Mouse (Mus musculus) small intestine, adult 2 months (tissue): ENCODE results near the gene Ptprm. TPM values are rescaled to one million over a fixed set of nuclear protein-coding genes. Genes with fewer than 3 reads are reported as not detected.

Source experiments
- H3K27ac ChIP-seq: fragments of 200-500 bp; 2 replicates; pipeline ENCODE4 v1.5.1; 2012; ENCODE audit warnings: low read depth, low read length, control low read depth, inconsistent platforms; ENCODE audit not compliant: insufficient read depth
- H3K27me3 ChIP-seq: fragments of 200-500 bp; 2 replicates; pipeline ENCODE4 v1.6.1; 2012; ENCODE audit warnings: mild to moderate bottlenecking, moderate library complexity, low read length, inconsistent platforms; ENCODE audit not compliant: control insufficient read depth, insufficient read depth
- H3K36me3 ChIP-seq: fragments of 200-500 bp; 2 replicates; pipeline ENCODE4 v1.6.1; 2012; ENCODE audit warnings: mild to moderate bottlenecking, low read length, control low read depth, inconsistent platforms; ENCODE audit not compliant: control insufficient read depth, insufficient read depth
- H3K4me1 ChIP-seq: fragments of 200-500 bp; 2 replicates; pipeline ENCODE4 v1.6.1; 2012; ENCODE audit warnings: low read length, inconsistent platforms, mixed read lengths; ENCODE audit not compliant: control insufficient read depth, insufficient read depth, insufficient read length
- H3K4me3 ChIP-seq: fragments of 200-500 bp; 2 replicates; pipeline ENCODE4 v1.5.1; 2012; ENCODE audit warnings: low read depth, mild to moderate bottlenecking, control low read depth, inconsistent platforms, low read length, moderate library complexity
- CTCF ChIP-seq: fragments of 200-500 bp; IDR thresholded peaks from 2 replicates; pipeline ENCODE4 v1.5.1; 2012; ENCODE audit warnings: low read depth, mild to moderate bottlenecking, control low read depth, inconsistent platforms, low read length, moderate library complexity, mixed read lengths; ENCODE audit not compliant: insufficient replicate concordance, insufficient read length; ENCODE audit errors: extremely low read depth
- POLR2A ChIP-seq: fragments of 200-500 bp; IDR thresholded peaks from 2 replicates; pipeline ENCODE4 v1.6.1; 2012; ENCODE audit warnings: low read depth, mild to moderate bottlenecking, control low read depth, inconsistent platforms, low read length, moderate library complexity
- WGBS: fragments of 180-500 bp; shearing (Covaris S2); methylation state at CpG from one replicate; pipeline ENCODE4 v1.1.7; 2018; 5-methylcytosine and 5-hydroxymethylcytosine counted together
- polyA plus RNA-seq: library from polyadenylated mRNA; depleted of rRNA; stranded (reverse); fragments of >200 nt; gene quantifications from 2 replicates; pipeline ENCODE4 v1.2.3, GENCODE M21; 2012

Gene Ptprm
- polyA plus RNA-seq, 1 experiment = 3.8 TPM

- Histone ChIP-seq H3K36me3 (0 out of 2 replicates have a peak, but pooled peaks cover 1% of the 10 kb centered on the region), H3K27me3 (no peaks in the 10 kb centered on the region), H3K27ac (no peak overlapping the region), H3K4me3 (no peak overlapping the region), H3K4me1 (no peaks in the 10 kb centered on the region)
- TF ChIP-seq POLR2A = no peak
- TF ChIP-seq CTCF = no peak
- 92% methylated on average over 25 of the region's 25 CpGs for WGBS
Observed at GRCm38 (mm10) chr17:66686701-66687489, 667.4 kb downstream of the Ptprm start.

- Histone ChIP-seq H3K27me3 (no peaks in the 10 kb centered on the region), H3K4me1 (no peaks in the 10 kb centered on the region), H3K4me3 (no peak overlapping the region), H3K36me3 (no peaks in the 10 kb centered on the region), H3K27ac (no peak overlapping the region)
- TF ChIP-seq POLR2A (no peak), CTCF (no peak)
- 73% methylated on average over 8 of the region's 8 CpGs for WGBS
Observed at GRCm38 (mm10) chr17:66683411-66683810, 670.8 kb downstream of the Ptprm start.

- WGBS = 21% methylated on average over 4 of the region's 4 CpGs
Observed at GRCm38 (mm10) chr17:66680662-66681061, 673.6 kb downstream of the Ptprm start.

GRCm38 (mm10) chr17:66674667-66675066 is 679.6 kb downstream of the Ptprm start:
- TF ChIP-seq CTCF = no peak
- TF ChIP-seq POLR2A = no peak
- Histone ChIP-seq H3K4me3 (no peak overlapping the region), H3K27me3 (no peaks in the 10 kb centered on the region), H3K36me3 (no peaks in the 10 kb centered on the region), H3K4me1 (no peaks in the 10 kb centered on the region), H3K27ac (no peak overlapping the region)
- 95% methylated on average over 2 of the region's 2 CpGs for WGBS

More at GRCm38 (mm10) chr17:66680662-66681061, 673.6 kb downstream of the Ptprm start:
- TF ChIP-seq CTCF (peak; percentile 70; the same call in 1 of the 2 replicates), POLR2A (no peak)
- H3K4me3 ChIP-seq = no peak overlapping the region
- H3K36me3 ChIP-seq = no peaks in the 10 kb centered on the region
- no peaks in the 10 kb centered on the region for H3K4me1 ChIP-seq
- H3K27ac ChIP-seq = no peak overlapping the region
- H3K27me3 ChIP-seq = no peaks in the 10 kb centered on the region

- Histone ChIP-seq H3K36me3 (no peaks in the 10 kb centered on the region), H3K27me3 (no peaks in the 10 kb centered on the region), H3K27ac (no peak overlapping the region), H3K4me1 (no peaks in the 10 kb centered on the region), H3K4me3 (no peak overlapping the region)
- TF ChIP-seq CTCF (no peak), POLR2A (no peak)
- 90% methylated on average over 16 of the region's 16 CpGs for WGBS
Observed at GRCm38 (mm10) chr17:66671715-66672230, 682.5 kb downstream of the Ptprm start.

GRCm38 (mm10) chr17:66671287-66671686 is 683.0 kb downstream of the Ptprm start:
- no peak overlapping the region for H3K4me3 ChIP-seq
- no peak overlapping the region for H3K27ac ChIP-seq
- no peaks in the 10 kb centered on the region for H3K36me3 ChIP-seq
- no peaks in the 10 kb centered on the region for H3K27me3 ChIP-seq
- 85% methylated on average over 8 of the region's 8 CpGs for WGBS
- no peaks in the 10 kb centered on the region for H3K4me1 ChIP-seq
- no peak for TF ChIP-seq CTCF
- no peak for TF ChIP-seq POLR2A

- Histone ChIP-seq H3K4me3 (no peak overlapping the region), H3K4me1 (no peaks in the 10 kb centered on the region), H3K27me3 (no peaks in the 10 kb centered on the region), H3K36me3 (no peaks in the 10 kb centered on the region), H3K27ac (no peak overlapping the region)
- 93% methylated on average over 3 of the region's 3 CpGs for WGBS
- TF ChIP-seq POLR2A (no peak), CTCF (no peak)
Observed at GRCm38 (mm10) chr17:66665791-66666190, 688.5 kb downstream of the Ptprm start.
